Mouse (Mus musculus) kidney, postnatal 4 days (tissue): ENCODE results near the gene Crbn.

Experiments
- DNase-seq, 2 experiments: peaks; one replicate each; pipeline ENCODE4 v3.0.0; 2021; ENCODE audit warnings: mixed read lengths in 2 of 2

The Crbn gene

DNA sequence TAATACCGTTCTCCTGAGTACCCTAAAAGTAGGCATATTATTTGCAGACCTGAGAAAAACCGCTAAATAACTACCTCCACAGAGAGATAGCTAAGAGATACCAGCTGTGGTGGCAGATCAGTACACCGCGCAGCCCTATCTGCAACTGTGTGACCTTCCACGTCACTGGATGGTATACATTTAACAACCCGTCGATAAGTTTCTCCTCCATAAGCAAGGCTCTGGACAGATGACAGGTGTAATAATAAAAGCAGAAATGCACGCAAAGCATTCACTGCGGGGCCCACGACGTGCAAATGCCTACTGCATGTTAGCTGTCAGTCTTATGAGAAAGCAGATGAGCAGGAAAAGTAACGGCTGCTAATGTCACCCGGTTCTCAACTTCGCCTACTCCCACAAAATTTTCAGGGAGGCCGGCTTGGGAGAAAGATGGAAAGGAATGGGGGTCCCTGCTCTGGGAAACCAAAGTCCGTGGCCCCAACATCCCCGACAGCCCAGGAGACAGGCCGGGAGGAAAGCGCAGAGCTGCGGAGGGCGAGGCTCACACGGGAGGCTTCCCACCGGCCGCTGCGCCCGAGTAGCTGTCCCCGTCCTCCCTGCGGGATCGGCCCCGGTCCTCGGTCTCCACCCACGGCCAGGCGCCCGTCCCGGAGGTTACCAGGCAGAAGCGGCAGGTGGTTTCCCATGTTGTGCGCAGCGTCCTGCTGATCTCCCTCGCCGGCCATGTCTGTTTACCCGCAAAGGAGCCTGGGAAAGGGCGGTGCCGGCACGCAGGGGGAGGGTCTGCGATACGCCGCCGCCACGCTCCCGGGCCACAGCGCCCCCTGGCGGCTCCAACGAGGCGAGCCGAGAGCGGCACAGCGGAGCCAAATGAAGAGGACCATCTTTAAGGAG is at the start of gene Crbn:
Crbn (minus strand) TSS at position 745 of the 894 bp plus-strand sequence.
- DNase-seq = peak; percentile 95

DNA sequence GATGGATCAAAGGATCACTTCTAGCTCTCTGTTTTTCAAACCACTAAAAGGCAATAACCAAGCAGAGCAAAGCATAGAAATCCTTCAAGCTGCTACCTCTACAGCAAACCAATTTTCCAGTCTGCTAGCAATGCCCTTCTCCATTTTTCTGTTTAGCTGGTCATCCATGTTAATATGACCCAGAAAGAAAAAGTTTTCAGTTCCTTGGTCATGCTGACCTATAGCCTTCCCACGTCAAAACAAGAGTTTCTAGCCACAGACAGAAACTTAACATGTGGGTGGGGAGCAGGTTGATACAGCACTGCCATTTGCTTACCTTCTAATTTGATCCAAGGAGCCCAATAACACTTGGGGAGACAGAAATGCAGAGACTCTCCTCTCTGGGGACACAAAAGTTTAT is 40.3 kb upstream of the Crbn start:
- DNase-seq = no peak

DNA sequence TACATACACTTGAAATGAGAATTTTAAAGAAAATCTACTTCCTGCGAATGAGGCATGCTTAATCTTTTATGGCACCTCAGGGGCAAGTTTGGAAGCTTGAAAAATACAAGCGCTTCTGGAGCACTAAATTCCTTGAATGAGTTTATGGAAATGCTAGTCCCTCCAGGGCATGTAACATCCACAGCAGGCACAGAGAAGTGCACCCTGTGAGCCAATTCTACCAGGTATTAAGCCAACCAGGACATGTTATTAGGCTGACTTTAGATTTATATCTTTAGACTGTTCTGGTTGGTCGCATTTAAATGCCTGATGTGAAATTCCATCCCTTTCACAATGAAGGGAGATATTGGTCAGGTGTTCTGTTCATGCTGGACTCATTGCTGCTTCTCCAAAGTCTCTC is 38.2 kb upstream of the Crbn start:
- no peak for DNase-seq

DNA sequence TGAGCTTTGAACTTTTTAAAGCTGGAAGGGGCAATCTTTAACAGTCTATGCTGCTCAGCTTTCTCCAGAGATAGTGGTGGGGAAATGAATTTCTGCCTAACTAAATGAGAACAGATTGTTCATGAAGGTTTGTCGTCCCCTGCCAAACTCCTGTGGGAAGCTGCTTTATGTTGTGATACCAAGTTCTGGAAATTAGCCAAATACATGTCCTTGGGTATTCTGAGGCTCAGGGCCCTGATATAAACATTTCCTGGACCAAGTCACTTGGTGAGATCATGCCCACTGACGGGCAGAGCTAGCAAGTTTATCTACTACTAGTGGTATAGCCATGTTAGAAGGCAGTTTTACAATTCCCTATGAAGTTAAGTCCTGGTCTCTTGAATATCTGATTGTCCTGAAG is 35.4 kb upstream of the Crbn start:
- no peak for DNase-seq

DNA sequence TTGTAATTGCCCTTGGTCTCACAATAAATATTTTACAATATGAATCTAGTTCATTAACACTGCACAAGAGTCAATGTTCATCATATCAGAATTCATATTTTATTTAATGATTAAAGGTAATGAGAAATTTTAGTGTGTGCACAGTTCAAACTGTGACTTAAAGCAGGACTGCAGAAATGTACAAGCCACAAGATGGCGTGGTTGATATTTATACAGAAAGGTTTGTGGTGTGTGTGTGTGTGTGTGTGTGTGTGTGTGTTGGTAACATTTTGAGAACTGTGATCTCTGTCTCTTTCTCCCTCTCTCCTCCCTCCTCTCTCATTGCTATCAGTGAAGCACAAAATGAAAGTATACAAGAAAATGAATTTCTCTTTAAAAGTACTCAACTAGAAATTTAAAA is 22.5 kb upstream of the Crbn start:
- DNase-seq = peak; percentile 34 to 42

DNA sequence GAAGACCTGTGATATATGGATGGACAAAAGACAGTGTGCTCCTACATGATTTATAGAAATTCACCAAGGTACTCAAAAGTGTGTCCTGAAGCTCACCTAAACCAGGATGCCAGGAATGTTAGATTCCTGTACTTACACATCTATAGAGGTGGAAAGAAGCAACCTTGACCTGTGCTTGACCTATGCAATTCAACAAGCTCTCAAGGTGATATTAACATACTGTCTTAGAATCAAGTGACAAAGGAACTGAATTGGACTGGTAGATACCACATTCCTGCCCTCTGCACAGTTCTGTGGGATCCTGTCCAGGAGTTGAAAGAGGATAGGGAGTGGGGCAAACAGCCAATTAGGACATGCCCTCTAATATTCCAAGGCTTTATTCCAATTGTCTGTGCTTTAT is 20.7 kb upstream of the Crbn start:
- DNase-seq = no peak

DNA sequence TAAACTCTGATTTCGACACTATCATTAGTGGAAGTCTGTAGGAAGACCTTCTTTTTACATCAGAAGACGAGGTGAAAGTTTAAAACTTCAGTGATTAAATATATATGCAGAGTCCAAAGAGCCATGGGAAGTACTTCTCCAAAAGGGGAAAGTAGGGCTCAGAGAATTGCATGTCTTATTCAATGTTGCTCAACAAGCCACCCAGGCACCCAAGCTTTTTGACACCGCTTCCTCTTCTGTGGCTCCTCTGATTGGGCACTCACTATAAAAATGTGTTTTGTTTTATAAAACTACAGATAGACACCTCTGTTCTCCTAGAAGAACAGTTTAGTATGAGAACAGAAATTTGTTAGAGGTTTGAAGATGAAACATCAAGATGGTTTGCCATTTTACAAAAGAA is 20.0 kb upstream of the Crbn start:
- DNase-seq = no peak

DNA sequence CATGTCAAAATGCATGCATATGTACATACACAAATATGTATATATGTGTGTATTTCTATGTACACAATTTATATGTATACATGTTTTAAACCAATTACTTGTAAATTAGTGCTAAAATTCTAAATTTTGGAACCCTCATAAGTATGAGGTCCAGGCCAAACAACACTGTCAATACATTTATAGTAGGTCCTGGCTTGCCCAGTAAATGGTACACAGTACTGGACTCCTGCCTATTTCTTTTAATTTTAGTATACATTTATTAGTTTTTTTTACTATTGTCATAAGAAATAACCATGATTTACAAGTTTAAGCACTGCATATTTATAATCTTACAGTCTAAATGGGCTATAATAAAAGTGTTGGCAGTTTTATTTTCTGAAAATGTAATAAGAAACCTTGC is 19.4 kb upstream of the Crbn start:
- no peak for DNase-seq

DNA sequence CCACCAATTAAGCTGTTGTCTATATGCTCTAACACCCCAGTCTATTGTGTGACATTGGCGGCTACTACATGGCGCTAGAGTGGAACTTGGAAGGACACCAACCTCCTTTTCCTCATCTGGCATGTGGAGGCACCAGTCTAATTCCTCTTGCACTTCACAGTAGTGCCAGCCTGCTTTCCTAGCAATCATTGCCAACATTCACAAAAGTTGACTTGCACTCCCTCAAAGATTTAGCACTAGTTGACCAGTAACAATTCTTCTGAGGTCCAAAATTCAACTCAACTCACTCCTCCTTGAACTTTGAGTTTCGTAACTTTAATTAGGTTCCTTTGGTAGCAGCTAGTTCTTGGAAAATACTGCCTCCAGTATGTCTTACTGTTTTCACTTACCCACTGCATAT is 10.8 kb upstream of the Crbn start:
- no peak for DNase-seq

DNA sequence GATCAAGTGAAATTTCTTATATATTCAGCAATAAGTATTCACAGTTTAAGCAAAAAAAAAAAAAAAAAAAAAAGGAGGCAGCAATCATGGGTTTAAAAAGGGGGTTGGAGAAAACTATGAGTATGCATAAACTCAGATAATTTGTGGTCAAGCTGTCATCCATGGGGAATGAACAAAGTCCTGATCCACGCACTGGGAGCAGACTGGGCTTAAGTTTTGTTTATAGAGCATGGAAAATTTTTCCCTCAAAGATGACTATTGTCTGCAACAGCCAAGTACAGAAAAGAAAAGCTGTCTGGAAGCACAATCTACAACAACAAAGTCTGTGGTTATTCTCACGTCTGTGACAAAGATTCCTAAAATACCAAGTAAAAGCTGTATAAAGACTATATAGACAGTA is 9.3 kb upstream of the Crbn start:
- DNase-seq = no peak

DNA sequence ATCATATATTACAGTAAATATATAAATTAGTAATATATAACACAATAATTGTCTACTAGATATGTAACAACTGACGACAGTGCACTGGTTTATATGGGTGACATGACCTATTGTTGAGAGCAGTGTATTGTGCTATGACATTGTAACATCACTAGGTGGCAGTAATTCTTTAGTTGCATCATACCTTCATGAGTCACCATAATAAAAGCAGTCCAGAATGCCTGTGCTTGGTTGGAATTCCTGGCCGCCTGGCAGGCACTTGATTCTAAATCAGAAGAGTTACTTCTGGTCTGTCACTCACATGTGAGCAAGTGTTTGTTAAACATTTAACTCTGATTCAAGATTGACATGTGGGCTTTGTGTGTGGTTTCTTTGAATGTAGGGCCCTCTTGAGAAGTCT is 5.0 kb upstream of the Crbn start:
- peak; percentile 11 to 21 for DNase-seq

DNA sequence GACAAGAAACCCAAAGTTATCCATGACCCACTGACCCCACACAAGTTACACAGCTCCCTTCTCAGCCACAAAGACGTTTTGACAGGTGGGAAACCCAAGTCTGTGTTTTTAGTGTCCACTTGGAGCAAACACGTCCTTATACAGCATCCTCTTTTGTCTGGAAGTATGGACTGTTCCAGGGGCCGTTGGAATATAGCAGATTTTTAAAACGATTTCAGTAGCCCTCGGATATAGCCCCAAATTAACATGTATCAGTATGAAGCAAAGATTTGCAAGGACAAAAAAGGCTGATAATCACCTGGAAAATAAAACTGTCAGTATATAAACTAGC is 315 bp upstream of the Crbn start:
- DNase-seq = no peak

DNA sequence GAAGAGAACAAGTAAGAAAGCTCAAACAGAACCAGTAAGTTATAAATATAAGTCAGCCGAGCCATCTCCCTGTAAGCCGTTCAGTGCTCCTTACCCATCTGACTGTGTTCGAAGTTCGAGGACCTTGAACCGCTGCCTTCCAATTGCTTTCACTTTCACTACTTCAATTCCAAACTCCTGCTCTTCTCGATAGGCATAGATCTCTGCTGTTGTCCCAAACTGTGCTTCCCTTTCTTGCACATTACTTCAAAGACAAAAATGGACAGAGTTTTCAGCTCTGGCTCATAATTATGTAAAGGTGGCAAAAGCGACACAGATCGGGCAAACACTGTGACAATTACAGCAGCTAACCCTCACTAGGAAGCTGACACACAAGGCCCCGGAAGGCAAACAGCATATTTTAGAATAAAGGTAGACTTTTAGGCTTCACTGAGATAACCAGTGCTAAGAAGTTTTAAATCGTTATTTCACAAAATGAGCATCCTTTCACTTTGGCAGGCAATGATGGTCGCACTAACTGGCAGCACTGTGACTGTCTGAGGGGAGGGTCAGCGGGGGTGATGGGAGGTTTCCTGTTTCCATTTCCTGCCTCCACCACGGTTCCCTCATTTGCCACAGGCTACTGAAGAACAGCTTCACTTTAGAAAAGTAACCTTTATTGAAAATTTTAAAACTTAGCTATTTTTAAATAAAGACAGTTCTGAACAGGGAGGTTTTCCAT is 5.6 kb downstream of the Crbn start:
- no peak for DNase-seq

DNA sequence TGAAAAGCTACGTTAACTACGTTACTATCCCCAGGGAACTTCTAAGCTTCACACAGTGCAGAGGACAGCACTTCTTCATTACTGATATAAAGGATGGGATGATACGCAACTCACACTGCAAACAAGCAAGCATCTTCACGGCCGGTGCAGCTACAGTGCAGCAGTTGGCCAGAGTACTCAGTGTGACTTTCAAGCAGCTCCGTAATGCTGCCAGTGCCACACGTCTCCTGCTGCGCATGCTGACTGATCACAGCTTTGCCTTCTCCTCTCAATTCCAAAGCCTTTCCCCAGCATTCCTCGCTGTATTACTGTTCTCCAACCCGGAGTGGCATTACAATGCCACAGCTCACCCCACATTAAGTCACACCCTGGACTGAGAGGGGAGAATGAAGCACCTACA is 6.3 kb downstream of the Crbn start:
- DNase-seq = no peak

DNA sequence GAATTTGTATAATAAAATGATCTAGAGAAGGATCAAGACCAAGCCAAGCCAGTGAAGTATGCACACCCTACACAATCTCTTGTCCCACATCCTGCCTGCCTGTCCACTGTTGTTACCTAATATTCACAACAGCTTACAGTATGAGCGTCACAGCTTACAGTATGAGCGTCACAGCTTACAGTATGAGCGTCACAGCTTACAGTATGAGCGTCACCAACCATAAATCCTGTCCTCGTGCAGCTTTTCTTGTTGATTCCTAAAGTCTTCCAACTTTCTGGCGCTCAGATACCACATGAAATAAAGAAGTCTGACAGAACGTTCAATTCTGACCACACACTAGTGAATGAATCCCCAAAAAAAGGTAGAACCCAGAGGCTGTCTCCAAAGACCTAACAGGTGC is 6.8 kb downstream of the Crbn start:
- DNase-seq = no peak

DNA sequence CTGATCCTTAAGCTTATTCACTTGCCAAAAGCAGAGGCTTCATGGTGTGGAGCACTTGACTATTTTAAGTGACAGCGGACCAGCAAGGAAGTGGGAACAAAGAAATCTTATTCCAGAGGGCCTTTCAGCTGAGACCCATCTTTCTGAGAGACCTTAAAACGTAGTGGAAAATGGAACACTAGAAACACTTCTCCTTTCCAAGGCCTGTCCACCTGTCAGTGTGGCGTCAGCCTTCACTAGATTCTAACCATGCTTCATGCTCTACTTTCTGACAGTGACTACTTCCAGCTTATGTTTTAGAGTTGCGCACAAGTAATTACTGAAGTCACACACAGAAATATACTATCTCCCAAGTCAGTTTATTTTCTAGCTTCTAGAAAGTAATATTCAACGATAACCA is 7.4 kb downstream of the Crbn start:
- DNase-seq = no peak

DNA sequence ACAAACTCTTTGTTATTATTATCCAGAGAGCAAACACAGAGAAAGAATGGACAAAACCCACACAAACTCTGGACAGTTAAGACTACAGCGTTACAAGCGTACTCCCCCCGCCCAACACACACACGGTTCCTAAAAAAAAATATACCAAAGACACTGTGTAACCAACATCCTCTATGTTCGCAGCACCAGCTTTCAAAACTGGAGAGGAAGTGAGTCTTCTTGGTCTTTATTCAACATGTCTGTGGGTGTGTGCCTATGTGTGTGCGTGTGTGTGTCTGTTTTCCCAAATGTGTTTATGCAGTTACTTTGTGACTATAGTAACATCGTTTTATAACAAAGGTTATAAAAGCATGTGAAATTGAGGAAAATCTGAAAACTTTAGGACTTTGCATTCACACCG is 8.4 kb downstream of the Crbn start:
- DNase-seq = no peak

DNA sequence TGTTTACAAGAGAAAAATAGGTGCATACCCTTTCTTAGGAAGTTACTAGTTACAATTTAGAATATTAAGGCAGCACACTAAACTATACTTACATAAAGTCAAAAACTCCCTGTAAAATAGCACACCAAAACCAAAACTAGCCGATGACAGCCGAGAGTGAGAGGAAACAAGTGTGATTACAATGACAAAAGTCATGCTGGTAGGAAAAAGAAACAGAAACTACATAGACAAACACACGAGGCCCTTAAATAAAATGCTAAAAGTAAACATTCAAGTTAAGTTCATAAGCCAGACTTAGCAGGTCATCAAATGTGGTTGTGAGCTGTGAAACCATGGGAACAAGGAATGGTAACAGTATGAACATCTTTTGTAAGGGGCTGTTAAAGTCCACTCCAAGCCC is 12.7 kb downstream of the Crbn start:
- no peak for DNase-seq

DNA sequence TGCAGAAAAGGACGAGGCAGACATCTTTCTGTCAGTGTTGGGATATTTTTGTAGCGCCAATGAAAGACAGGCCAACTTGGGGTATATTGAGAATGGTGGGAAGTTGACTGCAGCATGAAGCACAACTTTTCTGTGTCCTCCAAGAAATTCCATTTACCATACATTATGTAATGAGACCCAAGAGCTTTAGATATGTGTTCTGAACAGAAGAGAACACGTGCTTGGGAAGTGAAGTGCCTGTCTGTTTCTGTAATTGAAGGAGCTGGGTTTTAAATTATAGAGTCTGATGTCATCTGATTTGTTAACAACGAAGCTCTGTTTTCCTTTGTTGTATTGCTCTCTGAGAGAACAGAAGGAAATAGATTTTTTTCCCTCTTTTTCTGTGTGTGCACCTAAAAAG is 29.8 kb downstream of the Crbn start:
- no peak for DNase-seq

DNA sequence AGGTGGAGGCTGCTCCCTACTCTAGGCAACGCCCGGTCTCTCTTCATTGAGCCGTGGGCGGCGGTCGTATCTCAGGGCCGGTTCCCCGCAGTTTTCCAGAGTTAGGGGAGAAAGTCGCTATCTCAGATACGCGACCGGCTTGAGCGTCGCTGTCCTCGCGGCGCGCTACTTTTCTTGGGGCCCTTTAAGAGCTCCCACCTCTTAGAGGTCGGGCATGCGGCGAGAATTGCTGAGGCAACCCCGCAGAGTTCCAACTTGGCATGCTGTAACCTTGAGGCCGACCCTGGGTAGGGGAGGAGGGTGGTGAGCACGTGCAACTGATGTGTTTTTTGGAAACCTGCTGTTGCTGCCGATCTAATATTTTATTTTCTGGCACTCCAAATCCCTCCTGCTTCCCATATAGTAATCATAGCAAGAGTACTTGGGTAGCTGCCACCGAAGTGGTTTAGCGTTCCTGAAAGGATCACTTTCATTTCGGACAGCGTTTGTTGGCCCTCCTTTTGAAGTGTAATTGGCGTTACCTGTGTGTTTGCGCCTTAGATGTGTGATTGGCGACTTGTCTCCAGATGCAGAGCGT is 30.5 kb downstream of the Crbn start:
- DNase-seq = no peak

DNA sequence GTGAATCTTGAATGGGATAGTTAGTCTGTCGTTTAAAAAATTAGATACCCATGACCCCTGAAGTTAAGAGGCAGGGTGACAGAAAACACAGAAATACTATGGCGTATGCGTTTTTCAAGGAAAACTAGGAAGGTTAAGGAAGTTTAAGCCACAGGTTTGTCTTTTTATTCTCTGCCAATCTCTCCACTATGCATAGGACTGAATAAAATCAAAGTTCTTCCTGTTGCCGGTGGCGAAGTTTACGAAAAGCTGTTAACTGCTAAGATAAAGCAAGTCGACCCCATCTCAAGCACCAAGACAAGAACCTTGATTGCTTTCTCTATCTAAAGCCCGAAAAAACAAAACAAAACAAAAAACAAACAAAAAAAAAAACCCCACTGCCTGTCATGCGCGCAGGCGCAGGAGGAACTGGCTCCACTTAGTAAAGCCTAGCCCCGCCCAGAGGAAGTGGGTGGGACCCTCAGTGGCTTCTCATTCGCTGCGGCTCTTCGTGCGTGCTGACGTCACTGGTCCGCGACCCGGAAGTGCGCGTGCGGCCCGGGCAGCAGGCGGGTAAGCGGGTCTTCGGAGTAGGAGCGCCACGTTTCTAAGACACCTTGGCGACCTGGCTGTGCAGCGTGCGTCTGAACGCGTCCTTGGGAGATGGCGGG is 31.1 kb downstream of the Crbn start, which contains the start of gene Trnt1:
Trnt1 (plus strand) TSS at position 481 of the 650 bp plus-strand sequence.
- peak; percentile 99 for DNase-seq

DNA sequence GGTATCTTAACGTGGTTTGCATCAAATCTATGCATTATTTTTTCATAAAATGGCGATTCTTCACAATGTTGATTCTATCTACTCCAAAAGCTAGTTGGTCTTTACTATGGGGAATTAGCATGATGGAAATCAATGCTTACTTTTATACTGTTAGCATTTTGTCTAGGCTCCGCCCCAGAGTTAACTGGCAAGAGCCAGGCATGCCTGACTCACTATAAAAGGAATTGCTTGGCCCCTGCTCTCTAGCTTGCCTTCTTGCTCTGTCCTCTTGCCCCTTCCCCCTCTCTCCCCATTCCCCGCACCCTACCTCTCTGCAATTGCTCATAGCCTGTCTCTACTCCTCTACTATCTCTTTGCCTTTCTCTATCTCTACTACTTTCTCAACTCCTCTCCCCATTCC is 33.1 kb downstream of the Crbn start:
- no peak for DNase-seq

DNA sequence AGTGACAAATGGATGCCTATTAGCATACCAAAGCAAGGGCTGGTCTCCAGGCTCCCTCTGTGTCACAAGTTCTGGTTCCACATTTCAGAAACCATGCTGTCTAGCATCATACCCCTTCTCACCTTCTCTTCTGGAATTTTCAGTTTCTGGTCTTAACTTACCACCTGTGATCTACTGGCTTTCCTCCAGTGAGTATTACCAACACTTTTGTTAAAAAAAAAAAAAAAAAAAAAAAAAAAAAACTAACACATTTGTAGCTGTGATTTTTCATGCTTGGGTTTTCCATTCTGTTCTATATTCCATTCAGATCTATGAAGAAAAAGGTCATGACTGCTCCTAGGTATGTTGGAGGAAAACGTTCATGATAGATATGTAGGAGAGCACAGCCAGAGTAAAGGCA is 34.0 kb downstream of the Crbn start:
- no peak for DNase-seq

DNA sequence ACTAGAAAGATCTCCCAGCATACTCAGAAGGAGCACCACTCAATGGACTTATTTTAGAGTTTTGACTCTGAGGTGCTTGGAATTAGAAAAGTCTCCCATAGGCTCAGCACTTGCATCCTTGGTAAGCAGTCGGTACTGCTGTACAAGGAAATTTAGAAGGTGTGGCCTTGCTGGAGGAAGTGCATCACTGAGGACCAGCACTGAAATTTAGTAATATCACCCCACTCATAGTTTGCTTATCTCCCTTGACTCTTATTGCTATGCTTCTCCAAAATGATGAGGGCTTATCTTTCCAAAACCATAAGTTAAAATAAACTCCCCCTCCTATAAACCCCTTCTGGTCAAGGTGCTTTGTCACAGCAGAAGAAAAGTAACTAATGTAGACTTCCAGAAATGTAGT is 38.4 kb downstream of the Crbn start:
- DNase-seq = no peak
